Mouse (Mus musculus): ENCODE data around the gene Dmrtc2.

DNA sequence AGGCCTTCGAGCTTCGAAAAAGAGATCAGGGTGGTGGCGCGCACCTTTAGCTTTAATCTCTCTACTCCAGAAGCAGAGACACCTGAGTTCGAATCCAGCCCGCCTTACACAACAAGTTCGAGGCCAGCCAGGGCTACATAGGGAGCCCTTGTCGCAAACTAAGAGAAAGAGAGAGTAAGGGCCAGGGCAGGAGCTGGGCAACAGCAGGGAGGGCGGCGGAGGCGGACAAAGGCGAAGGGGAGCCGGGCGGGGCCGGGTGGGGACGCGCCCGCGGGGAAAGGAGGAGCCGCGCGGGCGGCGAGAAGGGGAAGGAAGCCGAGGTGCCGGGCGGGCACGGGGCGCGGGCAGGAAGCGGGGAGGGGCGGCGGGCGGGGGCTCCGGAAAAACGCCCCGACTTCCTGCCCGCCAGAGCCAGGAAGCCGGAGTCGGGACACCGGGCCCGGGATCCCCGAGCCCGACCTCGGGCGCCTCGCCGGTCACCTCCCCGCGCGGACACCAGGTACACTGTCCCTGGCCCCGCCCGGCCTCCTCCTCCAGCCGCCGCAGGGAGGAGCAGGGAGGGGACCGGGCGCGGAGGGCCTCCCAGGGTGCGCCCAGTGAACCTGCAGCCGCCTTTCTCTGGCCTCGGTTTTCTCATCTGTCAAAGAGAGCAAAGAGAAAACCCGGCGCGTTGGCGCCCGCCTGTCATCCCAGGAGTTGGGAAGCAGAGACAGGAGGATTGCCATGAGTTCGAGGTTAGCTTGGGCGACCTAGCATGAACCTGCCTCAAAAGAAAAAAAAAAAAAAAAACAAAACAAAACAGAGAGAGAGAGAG lies 33.0 kb downstream of the Dmrtc2 start, which contains the start of gene Arhgef1:
- TF ChIP-seq CTCF (IDR thresholded peaks at IDR 0.05) (no peak), EP300 (IDR thresholded peaks at IDR 0.05) (no peak)
